In genomic region chr5:36463391-36463790, GRCm38 (mm10) we compare ENCODE assay signal across 17 mouse cellular contexts. TPM values are rescaled to one million over a fixed set of nuclear protein-coding genes. Genes with fewer than 3 reads are reported as not detected.
DNase-seq lines count a peak whose midpoint lies in the region; ATAC-seq lines count a peak whose summit lies in the region.
"Had no signal": no experiment of that assay in that cellular context is flagged by ENCODE, and none has a peak within 500 bp of the region (broad histone marks: within the 10 kb centered on the region; RNA-seq: fewer than 3 reads in every experiment).

No protein-coding gene starts in this region.

- no peak overlapping the region for H3K27ac ChIP-seq in hindbrain, embryonic 11.5 days (ENCODE audit: low read depth, low read length)
- H3K27ac ChIP-seq in hindbrain, embryonic 14.5 days, result no peak overlapping the region
- no peak overlapping the region for H3K27ac ChIP-seq in midbrain, embryonic 10.5 days (replicated peaks)
- no peak overlapping the region for H3K27ac ChIP-seq in midbrain, embryonic 16.5 days (ENCODE audit: low read length)
- H3K27ac ChIP-seq in embryonic facial prominence, embryonic 14.5 days (replicated peaks; ENCODE audit: low read depth, low read length), result no peak overlapping the region
- H3K27ac ChIP-seq: hindbrain, postnatal 0 days; kidney, postnatal 0 days; limb, embryonic 15.5 days; neural tube, embryonic 13.5 days had no signal

- peak; percentile 15 for DNase-seq in hindbrain, embryonic 11.5 days (ENCODE audit: low spot score)
- DNase-seq in hindbrain, embryonic 14.5 days (ENCODE audit: low spot score), result no peak
- peak; percentile 35 for DNase-seq in midbrain, embryonic 10.5 days (ENCODE audit: low spot score)
- peak; percentile 66 for DNase-seq in Muller cell, postnatal 12 days (ENCODE audit: inconsistent ontology term)
- peak; percentile 57 for DNase-seq in embryonic facial prominence, embryonic 14.5 days (ENCODE audit: low spot score)
- no peak for DNase-seq in heart, adult 8-10 months (ENCODE audit: low spot score)
- no peak for DNase-seq in layer of hippocampus, postnatal 25 days (ENCODE audit: extremely low spot score in 1 of 2, low spot score in 1 of 2)

- no peaks in the 10 kb centered on the region for H3K36me3 ChIP-seq in hindbrain, embryonic 11.5 days (ENCODE audit: control insufficient read depth, insufficient read depth, low read length)
- peaks cover under 1% of the 10 kb centered on the region; the same call in 1 of the 2 replicates for H3K36me3 ChIP-seq in hindbrain, embryonic 14.5 days (replicated peaks; ENCODE audit: control insufficient read depth, insufficient read depth)
- peaks cover 13% of the 10 kb centered on the region for H3K36me3 ChIP-seq in midbrain, embryonic 10.5 days
- no peaks in the 10 kb centered on the region for H3K36me3 ChIP-seq in midbrain, embryonic 16.5 days (ENCODE audit: control insufficient read depth, insufficient read depth, low read length)
- H3K36me3 ChIP-seq in embryonic facial prominence, embryonic 14.5 days (ENCODE audit: control insufficient read depth, insufficient read depth, low read length), result no peaks in the 10 kb centered on the region

- no peaks in the 10 kb centered on the region for H3K9me3 ChIP-seq in hindbrain, embryonic 11.5 days (ENCODE audit: control insufficient read depth, low read length)
- H3K9me3 ChIP-seq in hindbrain, embryonic 14.5 days (ENCODE audit: control insufficient read depth, low read length), result no peaks in the 10 kb centered on the region
- H3K9me3 ChIP-seq in midbrain, embryonic 10.5 days (replicated peaks), result no peaks in the 10 kb centered on the region
- no peaks in the 10 kb centered on the region for H3K9me3 ChIP-seq in midbrain, embryonic 16.5 days (replicated peaks; ENCODE audit: control insufficient read depth, low read length, poor library complexity, severe bottlenecking)
- H3K9me3 ChIP-seq in embryonic facial prominence, embryonic 14.5 days (ENCODE audit: control insufficient read depth, low read length), result no peaks in the 10 kb centered on the region
- H3K9me3 ChIP-seq: limb, embryonic 15.5 days; megakaryocyte, embryonic 14.5 days; neural tube, embryonic 13.5 days had no signal

- 0 out of 2 replicates have a peak, but pooled peaks cover 3% of the 10 kb centered on the region for H3K4me1 ChIP-seq in hindbrain, embryonic 11.5 days (replicated peaks; ENCODE audit: control insufficient read depth, insufficient read depth, low read length)
- H3K4me1 ChIP-seq in hindbrain, embryonic 14.5 days (replicated peaks; ENCODE audit: control insufficient read depth, insufficient read depth, low read length), result peaks cover 17% of the 10 kb centered on the region
- H3K4me1 ChIP-seq in midbrain, embryonic 10.5 days, result peaks cover 47% of the 10 kb centered on the region
- peaks cover 17% of the 10 kb centered on the region for H3K4me1 ChIP-seq in midbrain, embryonic 16.5 days (ENCODE audit: control insufficient read depth, insufficient read depth, low read length)
- H3K4me1 ChIP-seq in embryonic facial prominence, embryonic 14.5 days (ENCODE audit: control insufficient read depth, insufficient read depth, low read length), result peaks cover 9% of the 10 kb centered on the region

- H3K27me3 ChIP-seq in hindbrain, embryonic 11.5 days (ENCODE audit: control insufficient read depth, insufficient read depth, low read length), result no peaks in the 10 kb centered on the region
- no peaks in the 10 kb centered on the region for H3K27me3 ChIP-seq in hindbrain, embryonic 14.5 days (ENCODE audit: control insufficient read depth, insufficient read depth, low read length)
- peaks cover 23% of the 10 kb centered on the region for H3K27me3 ChIP-seq in midbrain, embryonic 10.5 days (ENCODE audit: low read depth, poor library complexity, severe bottlenecking)
- peaks cover 3% of the 10 kb centered on the region; the same call in 1 of the 2 replicates for H3K27me3 ChIP-seq in midbrain, embryonic 16.5 days (ENCODE audit: control insufficient read depth, insufficient read depth, low read depth, low read length)
- no peaks in the 10 kb centered on the region for H3K27me3 ChIP-seq in embryonic facial prominence, embryonic 14.5 days (replicated peaks; ENCODE audit: control insufficient read depth, insufficient read depth, low read length)
- H3K27me3 ChIP-seq: neural tube, embryonic 13.5 days had no signal

- ATAC-seq in hindbrain, embryonic 11.5 days (ENCODE audit: low FRiP score), result no peak
- ATAC-seq in hindbrain, embryonic 14.5 days (ENCODE audit: low FRiP score), result no peak
- ATAC-seq in midbrain, embryonic 16.5 days, result no peak
- ATAC-seq in embryonic facial prominence, embryonic 14.5 days (ENCODE audit: low read depth), result no peak
- ATAC-seq: hindbrain, postnatal 0 days; intestine, embryonic 16.5 days had no signal

- H3K4me3 ChIP-seq in hindbrain, embryonic 11.5 days (ENCODE audit: low read depth, low read length), result no peak overlapping the region
- H3K4me3 ChIP-seq in hindbrain, embryonic 14.5 days (replicated peaks; ENCODE audit: low read length), result no peak overlapping the region
- H3K4me3 ChIP-seq in midbrain, embryonic 10.5 days, result peak overlapping the region; percentile 98
- H3K4me3 ChIP-seq in midbrain, embryonic 16.5 days (ENCODE audit: low read depth, low read length), result no peak overlapping the region
- H3K4me3 ChIP-seq in embryonic facial prominence, embryonic 14.5 days (ENCODE audit: low read depth, low read length), result no peak overlapping the region
- H3K4me3 ChIP-seq: heart, adult 2 months had no signal

- WGBS in hindbrain, embryonic 11.5 days, result 30% methylated on average over 5 of the region's 5 CpGs
- 26% methylated on average over 5 of the region's 5 CpGs for WGBS in hindbrain, embryonic 14.5 days
- WGBS in midbrain, embryonic 10.5 days, result 14% methylated on average over 5 of the region's 5 CpGs
- WGBS in midbrain, embryonic 16.5 days, result 8% methylated on average over 5 of the region's 5 CpGs
- WGBS in embryonic facial prominence, embryonic 14.5 days, result 49% methylated on average over 5 of the region's 5 CpGs

- 0 out of 2 replicates have a peak overlapping the region, but pooled peaks have one; percentile 4 for H3K9ac ChIP-seq in hindbrain, embryonic 11.5 days (ENCODE audit: low read depth, low read length)
- H3K9ac ChIP-seq in hindbrain, embryonic 14.5 days, result no peak overlapping the region
- no peak overlapping the region for H3K9ac ChIP-seq in midbrain, embryonic 16.5 days (ENCODE audit: low read depth, low read length)
- H3K9ac ChIP-seq in embryonic facial prominence, embryonic 14.5 days (ENCODE audit: low read depth, low read length), result no peak overlapping the region
- H3K9ac ChIP-seq: limb, embryonic 15.5 days had no signal

- H3K4me2 ChIP-seq in hindbrain, embryonic 11.5 days (replicated peaks; ENCODE audit: low read depth, low read length), result no peak overlapping the region
- H3K4me2 ChIP-seq in hindbrain, embryonic 14.5 days (replicated peaks), result no peak overlapping the region
- H3K4me2 ChIP-seq in midbrain, embryonic 16.5 days (ENCODE audit: low read length), result no peak overlapping the region
- no peak overlapping the region; the same call in 1 of the 2 replicates for H3K4me2 ChIP-seq in embryonic facial prominence, embryonic 14.5 days (ENCODE audit: low read depth, low read length)

RNA-seq across cellular contexts. Expression of gene Grpel1, which starts 1.4 kb away (rescaled TPM):
- 52.5 and 57.6 TPM in 2 replicates for polyA plus RNA-seq in hindbrain, embryonic 11.5 days (2014; fragmentation: Nextera tagmentation; extraction: Ambion mirVana)
- 46.0 and 47.4 TPM in 2 replicates for polyA plus RNA-seq in hindbrain, embryonic 14.5 days (2014; fragmentation: Nextera tagmentation; extraction: Ambion mirVana)
- polyA plus RNA-seq in midbrain, embryonic 10.5 days (2016; fragmentation: Nextera tagmentation; extraction: Ambion mirVana), result 57.4 and 63.7 TPM in 2 replicates
- 41.3 and 42.9 TPM in 2 replicates for polyA plus RNA-seq in midbrain, embryonic 16.5 days (2015; fragmentation: Nextera tagmentation; extraction: Ambion mirVana)
- 49.0 and 52.7 TPM in 2 replicates for polyA plus RNA-seq in embryonic facial prominence, embryonic 14.5 days (2014; fragmentation: Nextera tagmentation; extraction: Ambion mirVana)
- 10 to 100 TPM; 61.7 to 66.2 (median 64.4) TPM for total RNA-seq in heart, adult 8-10 months (2022)
- 10 to 100 TPM; 21.8 to 24.7 TPM for total RNA-seq in layer of hippocampus, postnatal 25 days (2021)

RNA-seq across cellular contexts. Expression of gene Tada2b, which starts 20.7 kb away (rescaled TPM):
- 4.6 and 4.9 TPM in 2 replicates for polyA plus RNA-seq in hindbrain, embryonic 11.5 days (2014; fragmentation: Nextera tagmentation; extraction: Ambion mirVana)
- 5.2 and 5.6 TPM in 2 replicates for polyA plus RNA-seq in hindbrain, embryonic 14.5 days (2014; fragmentation: Nextera tagmentation; extraction: Ambion mirVana)
- 2.0 and 2.3 TPM in 2 replicates for polyA plus RNA-seq in midbrain, embryonic 10.5 days (2016; fragmentation: Nextera tagmentation; extraction: Ambion mirVana)
- 2.9 and 3.2 TPM in 2 replicates for polyA plus RNA-seq in midbrain, embryonic 16.5 days (2015; fragmentation: Nextera tagmentation; extraction: Ambion mirVana)
- polyA plus RNA-seq in embryonic facial prominence, embryonic 14.5 days (2014; fragmentation: Nextera tagmentation; extraction: Ambion mirVana), result 4.0 and 4.2 TPM in 2 replicates
- total RNA-seq in heart, adult 8-10 months (2022), result 10 to 100 TPM; 13.8 to 17.5 (median 15.3) TPM
- total RNA-seq in layer of hippocampus, postnatal 25 days (2021), result 10 to 100 TPM; 32.6 to 34.1 TPM

RNA-seq across cellular contexts. Expression of gene Ccdc96, which starts 21.0 kb away (rescaled TPM):
- polyA plus RNA-seq in hindbrain, embryonic 11.5 days (2014; fragmentation: Nextera tagmentation; extraction: Ambion mirVana), result 3.6 and 4.8 TPM in 2 replicates
- polyA plus RNA-seq in hindbrain, embryonic 14.5 days (2014; fragmentation: Nextera tagmentation; extraction: Ambion mirVana), result 2.5 and 2.9 TPM in 2 replicates
- 4.3 and 5.0 TPM in 2 replicates for polyA plus RNA-seq in midbrain, embryonic 10.5 days (2016; fragmentation: Nextera tagmentation; extraction: Ambion mirVana)
- polyA plus RNA-seq in midbrain, embryonic 16.5 days (2015; fragmentation: Nextera tagmentation; extraction: Ambion mirVana), result 3.8 and 4.3 TPM in 2 replicates
- 0.88 and 1.7 TPM in 2 replicates for polyA plus RNA-seq in embryonic facial prominence, embryonic 14.5 days (2014; fragmentation: Nextera tagmentation; extraction: Ambion mirVana)
- total RNA-seq in heart, adult 8-10 months (2022), result under 1 TPM; 0.25 to 0.49 (median 0.31) TPM
- 1 to 10 TPM; 1.1 to 1.5 TPM for total RNA-seq in layer of hippocampus, postnatal 25 days (2021)
- polyA plus RNA-seq: adrenal gland, adult 2 months; CD4-positive, CD25-positive, alpha-beta regulatory T cell, adult 4 months had no signal

Comparison
In these comparisons a context has a peak if more than half of its experiments do, and no peak if none do; other contexts are left out.
1. DNase-seq: peak in hindbrain, embryonic 11.5 days (single experiment), midbrain, embryonic 10.5 days (single experiment), Muller cell, postnatal 12 days (single experiment) and embryonic facial prominence, embryonic 14.5 days (single experiment); none in hindbrain, embryonic 14.5 days (single experiment), heart, adult 8-10 months (single experiment) and layer of hippocampus, postnatal 25 days (0 of 2).